Mouse (Mus musculus): ENCODE results near the gene Tex16. TPM values are rescaled to one million over a fixed set of nuclear protein-coding genes. Genes with fewer than 3 reads are reported as not detected.

Tex16 gene
- not detected in 4 replicates for total RNA-seq (2023; ENCODE audit: inconsistent age)

DNA sequence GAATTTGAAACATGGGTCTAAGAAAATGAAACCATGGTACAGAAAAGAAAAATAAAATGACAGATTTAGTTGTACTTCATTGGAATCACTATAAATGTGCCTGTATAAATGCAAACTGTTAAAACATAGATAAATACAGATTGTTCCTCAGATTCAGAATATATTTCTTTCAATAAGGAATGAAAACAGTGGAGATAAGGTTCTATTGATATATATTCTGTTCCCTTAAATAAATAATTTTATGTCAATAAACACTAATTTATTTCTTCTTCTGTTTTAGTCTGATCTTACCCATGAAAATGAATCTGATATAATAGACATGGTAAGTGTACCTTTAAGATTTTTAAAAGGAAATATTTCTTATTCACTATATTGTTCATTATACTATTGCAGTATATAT lies at the start of gene Tex16:
TSS of gene Tex16 (plus strand) at position 301 of the 400 bp plus-strand sequence.

Other genes with a start within 250 kb of the Tex16 start
- gene Gm45194, start 119.6 kb upstream of the Tex16 start, total RNA-seq (2023; ENCODE audit: inconsistent age): not detected in 4 replicates
- gene 4933403O08Rik, start 228.0 kb downstream of the Tex16 start, total RNA-seq (2023; ENCODE audit: inconsistent age): not detected in 4 replicates